Mouse (Mus musculus): ENCODE measurements around the gene Arhgap28.

The Arhgap28 gene

GRCm38 (mm10) chr17:67989716-67990115 lies 14.2 kb downstream of the Arhgap28 start:
- DNase-seq (ENCODE audit: low read depth, low spot score), result no peak

GRCm38 (mm10) chr17:67988920-67989621 lies 14.8 kb downstream of the Arhgap28 start:
- DNase-seq (ENCODE audit: low read depth, low spot score), result no peak

GRCm38 (mm10) chr17:67985532-67985931 lies 18.4 kb downstream of the Arhgap28 start:
- no peak for DNase-seq (ENCODE audit: low read depth, low spot score)

- no peak for DNase-seq (ENCODE audit: low read depth, low spot score)
Measured at GRCm38 (mm10) chr17:67980573-67980972, 23.3 kb downstream of the Arhgap28 start.

GRCm38 (mm10) chr17:67979248-67979647 lies 24.7 kb downstream of the Arhgap28 start:
- DNase-seq (ENCODE audit: low read depth, low spot score), result no peak

- DNase-seq (ENCODE audit: low read depth, low spot score), result no peak
Measured at GRCm38 (mm10) chr17:67978786-67979185, 25.1 kb downstream of the Arhgap28 start.

- no peak for DNase-seq (ENCODE audit: low read depth, low spot score)
Measured at GRCm38 (mm10) chr17:67976465-67976864, 27.5 kb downstream of the Arhgap28 start.

- no peak for DNase-seq (ENCODE audit: low read depth, low spot score)
Measured at GRCm38 (mm10) chr17:67976027-67976426, 27.9 kb downstream of the Arhgap28 start.

- no peak for DNase-seq (ENCODE audit: low read depth, low spot score)
Measured at GRCm38 (mm10) chr17:67974679-67975078, 29.2 kb downstream of the Arhgap28 start.

- DNase-seq (ENCODE audit: low read depth, low spot score), result no peak
Measured at GRCm38 (mm10) chr17:67966853-67967540, 36.9 kb downstream of the Arhgap28 start.

- DNase-seq (ENCODE audit: low read depth, low spot score), result no peak
Measured at GRCm38 (mm10) chr17:67962858-67963257, 41.1 kb downstream of the Arhgap28 start.

GRCm38 (mm10) chr17:67962020-67962419 lies 41.9 kb downstream of the Arhgap28 start:
- no peak for DNase-seq (ENCODE audit: low read depth, low spot score)

GRCm38 (mm10) chr17:67958909-67959308 lies 45.0 kb downstream of the Arhgap28 start:
- DNase-seq (ENCODE audit: low read depth, low spot score), result no peak

- DNase-seq (ENCODE audit: low read depth, low spot score), result no peak
Measured at GRCm38 (mm10) chr17:67957603-67958002, 46.3 kb downstream of the Arhgap28 start.

GRCm38 (mm10) chr17:67955876-67956690 lies 47.8 kb downstream of the Arhgap28 start:
- no peak for DNase-seq (ENCODE audit: low read depth, low spot score)

GRCm38 (mm10) chr17:67954961-67955360 lies 49.0 kb downstream of the Arhgap28 start:
- DNase-seq (ENCODE audit: low read depth, low spot score), result no peak

- no peak for DNase-seq (ENCODE audit: low read depth, low spot score)
Measured at GRCm38 (mm10) chr17:67950523-67951213, 53.3 kb downstream of the Arhgap28 start.

- no peak for DNase-seq (ENCODE audit: low read depth, low spot score)
Measured at GRCm38 (mm10) chr17:67948601-67949000, 55.3 kb downstream of the Arhgap28 start.

- no peak for DNase-seq (ENCODE audit: low read depth, low spot score)
Measured at GRCm38 (mm10) chr17:67945453-67945852, 58.5 kb downstream of the Arhgap28 start.

- DNase-seq (ENCODE audit: low read depth, low spot score), result no peak
Measured at GRCm38 (mm10) chr17:67944256-67944655, 59.7 kb downstream of the Arhgap28 start.

GRCm38 (mm10) chr17:67941026-67941425 lies 62.9 kb downstream of the Arhgap28 start:
- DNase-seq (ENCODE audit: low read depth, low spot score), result no peak

GRCm38 (mm10) chr17:67937050-67937449 lies 66.9 kb downstream of the Arhgap28 start:
- DNase-seq (ENCODE audit: low read depth, low spot score), result no peak

Measured in telencephalon, adult 2 months (tissue).